Mouse (Mus musculus): Measurements from ENCODE around the gene Gm17079. TPM values are rescaled to one million over a fixed set of nuclear protein-coding genes. Genes with fewer than 3 reads are reported as not detected.
"Not testable (repeated sequence)": the region's sequence is repeated elsewhere in the genome, so short reads cannot be mapped to it uniquely, and the experiment has no call there.

Gm17079 gene
- total RNA-seq (2021) (not detected), polyA plus RNA-seq (2012; rRNA removed) (not detected in 2 replicates)
- long read RNA-seq, result 0 reads

DNA sequence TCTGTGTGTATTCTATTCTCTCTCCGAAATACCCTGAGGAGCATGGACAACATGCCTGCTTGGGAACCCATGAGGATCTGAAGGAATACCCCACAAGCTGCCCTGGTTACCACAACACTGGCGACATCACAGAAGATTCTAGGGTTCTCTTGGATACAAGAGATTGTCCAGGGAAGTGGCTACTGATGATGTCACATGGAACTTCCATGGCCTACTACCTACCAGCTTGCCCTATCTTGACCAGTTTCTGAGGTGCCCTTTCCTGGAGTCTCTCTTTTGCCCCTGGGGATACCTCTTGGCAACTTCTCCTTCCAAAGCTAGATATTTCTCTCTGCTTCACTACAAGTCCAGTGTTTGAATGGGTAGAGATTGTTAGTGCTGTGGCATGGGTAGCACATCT is at the start of gene Gm17079:
Gm17079 (minus strand) TSS at position 101 of the 400 bp plus-strand sequence.
- DNase-seq; H3K9ac ChIP-seq (ENCODE audit: low read depth, low read length); H3K36me3 ChIP-seq (ENCODE audit: control insufficient read depth, insufficient read depth, low read length); H3K4me1 ChIP-seq (ENCODE audit: control insufficient read depth, insufficient read depth, low read length); intact Hi-C loops (cut with DNase I); H3K27me3 ChIP-seq (ENCODE audit: control insufficient read depth, insufficient read depth, low read length); H3K27ac ChIP-seq; H3K4me3 ChIP-seq; H3K79me2 ChIP-seq (replicated peaks; ENCODE audit: control insufficient read depth, insufficient read depth, low read length): not testable (repeated sequence)
- WGBS, result 68% methylated on average over 1 of the region's 2 CpGs

GRCm38 (mm10) chr14:51740347-51741170 is 45.3 kb upstream of the Gm17079 start:
- Histone ChIP-seq H3K4me3 (no peak overlapping the region), H3K27me3 (ENCODE audit: control insufficient read depth, insufficient read depth, low read length) (peaks cover 11% of the 10 kb centered on the region)
- intact Hi-C loops (cut with DNase I), result no loop called here

DNA sequence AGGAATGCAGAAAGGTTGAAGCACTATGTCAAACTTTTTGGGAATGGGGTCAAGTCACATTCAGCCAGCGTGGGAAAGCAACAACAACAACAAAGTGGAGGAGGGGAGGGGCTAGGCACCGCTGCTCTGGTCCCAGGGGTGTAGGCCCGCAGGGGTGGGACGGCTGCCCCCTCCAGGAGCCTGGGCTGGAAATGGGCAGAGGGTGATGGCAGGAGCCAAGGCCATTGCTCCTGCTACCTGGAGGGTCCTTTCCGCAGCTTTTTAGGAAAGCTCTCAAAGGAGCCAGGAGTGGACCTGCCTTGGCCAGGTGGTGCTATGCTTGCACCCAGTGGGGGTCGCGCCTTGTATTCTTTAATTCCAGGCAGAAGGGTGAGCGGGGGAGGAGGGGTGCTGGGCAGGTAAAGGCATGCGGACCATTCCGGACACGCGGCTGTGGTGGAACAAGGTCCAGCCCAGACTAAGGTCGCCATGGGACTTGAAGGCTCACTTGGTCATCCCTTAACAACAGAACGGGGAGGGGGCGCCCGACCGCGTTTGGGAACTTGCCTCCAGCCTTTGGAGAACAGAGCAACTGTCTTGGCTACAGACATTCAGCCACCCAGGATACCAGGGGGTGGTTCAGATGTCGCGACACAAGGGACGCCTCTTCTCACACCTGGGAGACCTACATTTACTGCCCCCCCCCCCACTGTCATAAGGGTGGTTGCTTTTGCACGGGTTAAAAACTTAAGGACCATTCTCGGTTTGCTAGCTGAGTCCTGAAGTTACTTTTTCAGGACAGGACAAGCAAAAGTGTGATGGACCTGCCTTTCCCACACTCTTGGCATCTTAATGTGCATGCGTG is 44.1 kb upstream of the Gm17079 start:
- Histone ChIP-seq H3K4me1 (ENCODE audit: control insufficient read depth, insufficient read depth, low read length) (no peaks in the 10 kb centered on the region), H3K4me3 (no peak overlapping the region), H3K9ac (ENCODE audit: low read depth, low read length) (no peak overlapping the region), H3K36me3 (ENCODE audit: control insufficient read depth, insufficient read depth, low read length) (no peaks in the 10 kb centered on the region), H3K27ac (no peak overlapping the region), H3K27me3 (ENCODE audit: control insufficient read depth, insufficient read depth, low read length) (peaks cover 11% of the 10 kb centered on the region), H3K79me2 (replicated peaks; ENCODE audit: control insufficient read depth, insufficient read depth, low read length) (no peaks in the 10 kb centered on the region)
- intact Hi-C loops (cut with DNase I), result no loop called here
- WGBS, result 2% methylated on average over 24 of the region's 24 CpGs
- TF ChIP-seq CTCF (IDR thresholded peaks at IDR 0.05), result no peak
- no peak for TF ChIP-seq POLR2A (IDR thresholded peaks at IDR 0.05; ENCODE audit: insufficient read depth, low read depth, low read length)
- no peak for TF ChIP-seq EP300 (IDR thresholded peaks at IDR 0.05; ENCODE audit: insufficient read depth, low read depth, low read length)
- DNase-seq, result no peak

More at GRCm38 (mm10) chr14:51740347-51741170, 45.3 kb upstream of the Gm17079 start:
- no peak for DNase-seq
- no peak overlapping the region for H3K9ac ChIP-seq (ENCODE audit: low read depth, low read length)
- H3K27ac ChIP-seq, result no peak overlapping the region
- H3K79me2 ChIP-seq (replicated peaks; ENCODE audit: control insufficient read depth, insufficient read depth, low read length), result no peaks in the 10 kb centered on the region
- H3K36me3 ChIP-seq (ENCODE audit: control insufficient read depth, insufficient read depth, low read length), result no peaks in the 10 kb centered on the region
- no peak for TF ChIP-seq POLR2A (IDR thresholded peaks at IDR 0.05; ENCODE audit: insufficient read depth, low read depth, low read length)
- no peak for TF ChIP-seq EP300 (IDR thresholded peaks at IDR 0.05; ENCODE audit: insufficient read depth, low read depth, low read length)
- no peak for TF ChIP-seq CTCF (IDR thresholded peaks at IDR 0.05)
- H3K4me1 ChIP-seq (ENCODE audit: control insufficient read depth, insufficient read depth, low read length), result no peaks in the 10 kb centered on the region
- WGBS, result under 1% methylated on average over 42 of the region's 42 CpGs

DNA sequence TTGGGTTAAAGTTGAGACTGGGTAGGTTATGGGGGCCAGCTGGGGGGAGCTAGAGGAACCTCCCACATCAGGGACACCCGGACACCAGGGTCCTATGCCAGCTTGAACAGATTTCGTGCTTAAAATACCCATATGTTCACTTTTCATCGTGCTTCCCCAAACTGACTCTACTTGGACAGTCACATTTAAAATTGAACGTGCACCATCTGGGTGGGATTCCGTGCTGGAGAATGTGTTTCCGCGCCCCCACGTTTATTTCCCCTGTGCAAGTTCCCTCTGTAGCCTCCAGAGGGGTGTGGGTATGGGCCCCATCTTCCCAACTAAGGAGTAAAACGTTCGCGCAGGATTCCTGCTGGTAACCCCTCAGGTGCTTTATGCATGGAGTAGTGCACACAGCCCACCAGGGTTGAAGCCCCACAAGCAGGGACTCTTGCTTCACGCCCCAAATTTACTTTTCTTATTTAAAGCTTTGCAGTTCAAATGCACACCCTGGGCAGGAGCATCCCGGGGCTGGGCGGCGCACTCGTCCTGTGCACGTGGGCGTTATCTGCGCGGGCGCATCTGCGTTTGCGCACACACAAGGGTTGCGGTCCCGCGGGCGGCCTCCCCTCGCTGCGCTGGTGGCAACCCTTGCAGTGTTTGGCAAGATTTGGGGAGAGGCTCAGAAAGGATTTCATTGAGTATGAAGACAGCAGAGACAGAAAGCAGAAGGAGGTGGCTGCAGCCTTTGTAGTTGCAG is 43.3 kb upstream of the Gm17079 start:
- no peak overlapping the region for H3K4me3 ChIP-seq
- H3K27me3 ChIP-seq (ENCODE audit: control insufficient read depth, insufficient read depth, low read length), result peaks cover 11% of the 10 kb centered on the region
- no peaks in the 10 kb centered on the region for H3K36me3 ChIP-seq (ENCODE audit: control insufficient read depth, insufficient read depth, low read length)
- no peak for DNase-seq
- no peak overlapping the region for H3K9ac ChIP-seq (ENCODE audit: low read depth, low read length)
- 4% methylated on average over 29 of the region's 29 CpGs for WGBS
- TF ChIP-seq CTCF (IDR thresholded peaks at IDR 0.05), result no peak
- no peak for TF ChIP-seq EP300 (IDR thresholded peaks at IDR 0.05; ENCODE audit: insufficient read depth, low read depth, low read length)
- TF ChIP-seq POLR2A (IDR thresholded peaks at IDR 0.05; ENCODE audit: insufficient read depth, low read depth, low read length), result no peak
- intact Hi-C loops (cut with DNase I), result no loop called here
- H3K79me2 ChIP-seq (replicated peaks; ENCODE audit: control insufficient read depth, insufficient read depth, low read length), result no peaks in the 10 kb centered on the region
- no peak overlapping the region for H3K27ac ChIP-seq
- H3K4me1 ChIP-seq (ENCODE audit: control insufficient read depth, insufficient read depth, low read length), result no peaks in the 10 kb centered on the region

DNA sequence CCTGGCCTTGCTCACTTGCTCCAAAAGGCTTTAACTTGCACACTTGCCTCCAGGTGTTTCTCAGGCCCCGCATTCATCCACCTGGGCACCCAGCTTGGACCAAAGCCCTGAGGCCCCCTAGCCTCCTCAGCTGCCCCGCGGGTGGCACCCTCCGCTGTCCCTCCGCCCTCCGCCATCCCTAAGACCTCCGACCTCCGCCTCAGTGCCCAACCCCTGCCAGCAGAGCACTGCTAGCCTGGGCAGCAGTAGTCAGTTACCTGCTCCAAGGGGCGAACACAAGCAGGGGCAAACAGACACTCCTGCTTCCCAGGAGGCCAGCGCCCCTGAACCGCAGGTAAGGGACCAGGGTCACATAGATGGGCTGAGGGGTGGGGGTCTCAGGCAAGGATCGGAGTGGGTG is 42.7 kb upstream of the Gm17079 start:
- no peak for TF ChIP-seq CTCF (IDR thresholded peaks at IDR 0.05)
- no peak for TF ChIP-seq POLR2A (IDR thresholded peaks at IDR 0.05; ENCODE audit: insufficient read depth, low read depth, low read length)
- TF ChIP-seq EP300 (IDR thresholded peaks at IDR 0.05; ENCODE audit: insufficient read depth, low read depth, low read length), result no peak
- Histone ChIP-seq H3K4me1 (ENCODE audit: control insufficient read depth, insufficient read depth, low read length) (no peaks in the 10 kb centered on the region), H3K4me3 (no peak overlapping the region), H3K27ac (no peak overlapping the region), H3K27me3 (ENCODE audit: control insufficient read depth, insufficient read depth, low read length) (peaks cover 11% of the 10 kb centered on the region), H3K36me3 (ENCODE audit: control insufficient read depth, insufficient read depth, low read length) (no peaks in the 10 kb centered on the region), H3K79me2 (replicated peaks; ENCODE audit: control insufficient read depth, insufficient read depth, low read length) (no peaks in the 10 kb centered on the region), H3K9ac (ENCODE audit: low read depth, low read length) (no peak overlapping the region)
- WGBS, result 23% methylated on average over 12 of the region's 12 CpGs
- intact Hi-C loops (cut with DNase I), result no loop called here
- no peak for DNase-seq

Measured in heart, adult 2 months (tissue).